Mouse (Mus musculus) cerebellum, adult 2 months (tissue): Measurements from ENCODE around the gene D230025D16Rik.

Experiments used
- CTCF ChIP-seq: fragments of 200-500 bp; IDR thresholded peaks from 2 replicates; pipeline ENCODE4 v1.5.1; 2011; ENCODE audit warnings: low read depth, mild to moderate bottlenecking, control low read depth, low read length, moderate library complexity, borderline replicate concordance; ENCODE audit not compliant: insufficient read depth
- POLR2A ChIP-seq: fragments of 200-500 bp; IDR thresholded peaks from 2 replicates; pipeline ENCODE4 v1.6.1; 2011; ENCODE audit warnings: low read length, control low read depth, borderline replicate concordance; ENCODE audit not compliant: insufficient read depth

DNA sequence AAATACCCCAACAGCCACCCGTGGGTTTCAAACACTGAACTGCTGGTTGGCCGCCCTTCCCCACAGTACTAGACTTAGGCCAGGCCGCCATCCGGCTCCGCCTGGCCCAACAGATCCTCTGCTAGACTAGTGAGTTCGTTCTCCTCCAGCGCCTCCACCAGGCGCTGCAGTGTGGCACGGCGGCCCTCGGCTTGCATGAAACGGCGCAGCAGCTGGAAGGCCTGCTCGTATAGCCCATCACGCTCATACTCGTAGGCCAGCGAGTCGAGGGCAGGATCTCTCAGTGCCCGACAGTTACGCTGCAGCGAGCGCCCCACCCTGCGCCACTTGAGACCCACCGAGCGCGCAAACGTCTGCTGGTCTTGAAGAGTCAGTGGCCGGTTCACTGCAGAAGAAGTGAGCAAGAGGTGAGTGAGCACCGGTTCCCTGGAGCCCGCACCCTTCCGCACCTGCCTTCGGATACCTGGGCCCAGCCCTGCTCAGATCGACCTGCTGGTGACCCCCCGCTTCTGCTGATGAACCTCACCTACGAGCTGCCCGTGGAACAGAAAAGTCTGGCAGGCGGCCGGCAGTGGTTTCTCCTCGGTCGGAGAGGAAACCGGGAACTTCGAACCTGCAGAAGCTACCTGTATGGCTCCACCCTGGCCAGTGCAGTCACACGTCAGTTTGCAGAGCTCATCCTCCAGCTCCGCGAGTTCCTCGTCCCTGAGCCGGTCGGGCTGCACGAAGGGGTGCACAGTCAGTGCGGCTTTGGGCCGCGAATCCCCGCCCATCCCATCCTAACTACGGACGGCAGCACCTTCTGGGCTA is 34.2 kb downstream of the D230025D16Rik start:
- no peak for TF ChIP-seq POLR2A
- no peak for TF ChIP-seq CTCF
